Mouse (Mus musculus) heart, postnatal 10 days (tissue): Measurements from ENCODE around the gene Xlr4c. TPM values are rescaled to one million over a fixed set of nuclear protein-coding genes. Genes with fewer than 3 reads are reported as not detected.
"Not testable (repeated sequence)": the region's sequence is repeated elsewhere in the genome, so short reads cannot be mapped to it uniquely, and the experiment has no call there.

Source experiments
- DNase-seq, 2 experiments: peaks; one replicate each; pipeline ENCODE4 v3.0.0; 2021
- intact Hi-C: fragments of 180-260 bp; cut with DNase I; formaldehyde crosslinking; loops from one replicate; pipeline ENCODE4 v1.15.1; 2025
- total RNA-seq, 2 experiments: library from RNA; stranded (reverse); gene quantifications; 2 replicates each; pipeline ENCODE4 v1.2.3; 2021

Xlr4c gene
- total RNA-seq: not detected

DNA sequence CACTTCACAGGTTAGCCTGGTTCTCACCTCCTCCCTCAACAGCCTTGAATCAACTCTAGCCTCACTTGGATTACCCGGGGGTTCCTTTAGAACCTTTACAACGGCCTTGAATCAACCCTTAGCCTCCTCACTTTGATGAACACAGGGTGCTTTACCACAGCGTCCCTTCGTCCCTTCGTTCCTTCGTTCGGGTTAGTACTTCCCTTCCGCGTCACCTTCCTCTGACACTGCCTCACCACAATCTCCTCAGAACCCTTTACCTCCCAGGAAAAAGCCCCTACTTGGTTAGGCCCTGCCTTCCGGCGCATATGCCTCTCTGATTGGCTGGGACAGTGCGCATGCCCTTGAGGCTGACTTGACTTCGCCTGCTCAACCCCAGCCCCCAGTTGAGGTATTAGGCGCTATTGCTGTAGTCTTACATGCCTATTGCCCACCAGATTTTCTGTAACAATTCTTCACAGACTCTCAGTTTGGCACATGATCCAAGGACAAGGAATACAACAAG, at the start of gene Xlr4c:
Xlr4c (minus strand) TSS at position 310 of the 505 bp plus-strand sequence.
- intact Hi-C loops, DNase-seq: not testable (repeated sequence)

DNA sequence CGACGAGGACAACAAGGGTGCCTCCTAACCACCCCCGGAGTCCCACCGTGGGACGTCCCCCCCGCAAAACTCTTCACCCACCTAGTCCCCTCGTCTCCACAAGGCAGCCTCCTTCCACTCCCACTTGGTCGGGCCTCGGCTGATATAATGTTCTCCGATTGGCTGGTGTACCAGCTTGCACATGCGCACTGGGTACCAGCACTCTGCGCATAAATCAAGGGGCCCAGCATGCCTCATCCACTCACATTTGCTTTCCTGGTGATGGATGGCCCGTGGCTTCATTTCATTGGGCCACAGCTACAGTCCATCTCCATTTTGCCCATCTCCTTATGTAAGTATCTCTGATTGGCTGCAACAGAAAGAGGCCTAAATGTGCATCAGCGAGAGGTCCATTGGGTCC, 22.3 kb upstream of the Xlr4c start, which contains the start of gene Xlr3c:
Xlr3c (minus strand) TSS at position 121 of the 400 bp plus-strand sequence.
- DNase-seq, intact Hi-C loops: not testable (repeated sequence)

GRCm38 (mm10) chrX:73262428-73262827, 19.5 kb upstream of the Xlr4c start:
- intact Hi-C loops, DNase-seq: not testable (repeated sequence)

DNA sequence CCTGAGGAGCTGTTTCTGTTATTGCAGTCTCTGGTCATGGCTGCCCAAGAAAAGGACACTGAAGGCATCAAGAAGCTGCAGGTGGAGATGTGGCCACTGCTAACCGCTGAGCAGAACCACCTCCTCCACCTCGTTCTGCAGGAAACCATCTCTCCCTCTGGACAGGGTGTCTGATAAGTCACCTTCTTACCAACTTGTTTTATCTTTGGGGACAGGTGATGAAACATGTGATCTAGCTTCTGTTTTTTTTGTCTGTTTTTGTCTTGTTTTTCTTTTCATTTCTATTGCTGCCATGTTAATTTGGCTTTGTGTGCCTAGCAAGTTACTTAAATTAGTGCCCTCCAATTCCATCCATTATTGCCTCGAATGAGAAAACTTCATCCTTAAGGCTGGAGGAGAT, 13.6 kb downstream of the Xlr4c start:
- no peak for DNase-seq
- intact Hi-C loops: no loop called here

DNA sequence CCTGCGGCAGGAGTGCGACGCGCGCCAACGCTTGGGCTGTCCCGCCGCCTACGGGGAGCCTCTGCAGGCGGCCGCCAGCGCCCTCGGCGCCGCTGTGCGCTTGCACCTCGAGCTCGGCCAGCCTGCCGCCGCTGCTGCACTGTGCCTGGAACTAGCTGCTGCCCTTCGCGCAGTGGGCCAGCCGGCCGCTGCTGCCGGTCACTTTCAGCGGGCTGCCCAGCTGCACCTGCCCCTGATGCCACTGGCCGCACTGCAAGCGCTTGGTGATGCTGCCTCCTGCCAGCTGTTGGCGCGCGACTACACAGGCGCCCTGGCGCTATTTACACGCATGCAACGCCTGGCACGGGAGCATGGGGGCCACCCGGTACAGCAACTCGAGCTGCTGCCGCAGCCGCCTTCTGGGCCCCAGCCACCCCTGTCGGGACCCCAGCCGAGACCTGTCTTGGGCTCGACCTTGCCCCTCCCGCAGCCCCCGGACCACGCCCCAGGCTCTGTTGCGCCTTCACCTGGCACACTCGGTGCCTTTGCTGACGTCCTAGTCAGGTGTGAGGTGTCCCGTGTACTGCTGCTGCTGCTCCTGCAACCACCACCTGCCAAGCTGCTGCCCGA, 14.2 kb downstream of the Xlr4c start:
- intact Hi-C loops: no loop called here
- DNase-seq: peak; percentile 62 to 65

GRCm38 (mm10) chrX:73227914-73228605, 14.9 kb downstream of the Xlr4c start, which contains the start of gene F8a:
TSS of gene F8a (plus strand) at chrX:73228291.
- intact Hi-C loops: no loop called here
- DNase-seq: peak; percentile 84 to 85

- intact Hi-C loops: no loop called here
- DNase-seq: no peak
These were observed 17.6 kb downstream of the Xlr4c start for GRCm38 (mm10) chrX:73225365-73225764.

GRCm38 (mm10) chrX:73213819-73214564, 28.9 kb downstream of the Xlr4c start, which contains the start of gene Xlr4b:
TSS of gene Xlr4b (plus strand) at chrX:73214333.
- intact Hi-C loops, DNase-seq: not testable (repeated sequence)

- intact Hi-C loops: not testable (repeated sequence)
- peak; percentile 2 to 12 for DNase-seq
These were observed 51.0 kb downstream of the Xlr4c start, which contains the start of gene Xlr3b for GRCm38 (mm10) chrX:73191934-73192333. TSS of gene Xlr3b (plus strand) at chrX:73192207.

Other genes with a start within 250 kb of the Xlr4c start
- gene Pnma5, start 206.0 kb downstream of the Xlr4c start, total RNA-seq: under 1 TPM in 1 of 2 experiments, not detected in 1; 0.15 TPM
- gene Pnma3, start 178.3 kb downstream of the Xlr4c start, total RNA-seq: not detected
- gene Xlr4a, start 160.7 kb downstream of the Xlr4c start, total RNA-seq: 1 to 10 TPM in 1 of 2 experiments, not detected in 1; 1.2 TPM
- 1 to 10 TPM in 1 of 2 experiments, under 1 TPM in 1; 0.98 to 1.8 TPM for gene Xlr3a, start 146.0 kb downstream of the Xlr4c start, total RNA-seq
- not detected for gene Gm14685, start 126.1 kb downstream of the Xlr4c start, total RNA-seq
- not detected for gene Xlr5b, start 94.3 kb downstream of the Xlr4c start, total RNA-seq
- gene DXBay18, start 93.7 kb downstream of the Xlr4c start, total RNA-seq: not detected
- not detected for gene Spin2d, start 66.1 kb downstream of the Xlr4c start, total RNA-seq
- gene Xlr3b, start 50.9 kb downstream of the Xlr4c start, total RNA-seq: 1 to 10 TPM; 2.8 to 3.3 TPM
- 1 to 10 TPM in 1 of 2 experiments, under 1 TPM in 1; 0.77 to 1.2 TPM for gene Xlr4b, start 28.8 kb downstream of the Xlr4c start, total RNA-seq
- gene F8a, start 14.8 kb downstream of the Xlr4c start, total RNA-seq: 1 to 10 TPM; 5.8 to 7.3 TPM
- gene Xlr3c, start 22.3 kb upstream of the Xlr4c start, total RNA-seq: not detected
- not detected for gene Xlr5a, start 49.8 kb upstream of the Xlr4c start, total RNA-seq
- gene Xlr5c, start 49.8 kb upstream of the Xlr4c start, total RNA-seq: not detected
- gene Gm45015, start 93.7 kb upstream of the Xlr4c start, total RNA-seq: not detected
- 1 to 10 TPM; 6.7 to 8.1 TPM for gene Zfp275, start 99.5 kb upstream of the Xlr4c start, total RNA-seq
- gene Gm18336, start 155.6 kb upstream of the Xlr4c start, total RNA-seq: not detected
- gene Zfp92, start 168.0 kb upstream of the Xlr4c start, total RNA-seq: not detected
- not detected for gene Trex2, start 192.2 kb upstream of the Xlr4c start, total RNA-seq
- gene Haus7, start 215.9 kb upstream of the Xlr4c start, total RNA-seq: 10 to 100 TPM; 14.5 to 16.3 TPM
- gene Bgn, start 240.5 kb upstream of the Xlr4c start, total RNA-seq: 100 to 1,000 TPM; 276 to 309 TPM